Mouse (Mus musculus) lung, postnatal 10 days (tissue): ENCODE measurements around the gene Foxn3.
A peak's percentile ranks its signal among the peaks of the same experiment; 100 is the strongest.

ENCODE experiments used
- DNase-seq: peaks from one replicate; pipeline ENCODE4 v3.0.0; 2021

Gene Foxn3

DNA sequence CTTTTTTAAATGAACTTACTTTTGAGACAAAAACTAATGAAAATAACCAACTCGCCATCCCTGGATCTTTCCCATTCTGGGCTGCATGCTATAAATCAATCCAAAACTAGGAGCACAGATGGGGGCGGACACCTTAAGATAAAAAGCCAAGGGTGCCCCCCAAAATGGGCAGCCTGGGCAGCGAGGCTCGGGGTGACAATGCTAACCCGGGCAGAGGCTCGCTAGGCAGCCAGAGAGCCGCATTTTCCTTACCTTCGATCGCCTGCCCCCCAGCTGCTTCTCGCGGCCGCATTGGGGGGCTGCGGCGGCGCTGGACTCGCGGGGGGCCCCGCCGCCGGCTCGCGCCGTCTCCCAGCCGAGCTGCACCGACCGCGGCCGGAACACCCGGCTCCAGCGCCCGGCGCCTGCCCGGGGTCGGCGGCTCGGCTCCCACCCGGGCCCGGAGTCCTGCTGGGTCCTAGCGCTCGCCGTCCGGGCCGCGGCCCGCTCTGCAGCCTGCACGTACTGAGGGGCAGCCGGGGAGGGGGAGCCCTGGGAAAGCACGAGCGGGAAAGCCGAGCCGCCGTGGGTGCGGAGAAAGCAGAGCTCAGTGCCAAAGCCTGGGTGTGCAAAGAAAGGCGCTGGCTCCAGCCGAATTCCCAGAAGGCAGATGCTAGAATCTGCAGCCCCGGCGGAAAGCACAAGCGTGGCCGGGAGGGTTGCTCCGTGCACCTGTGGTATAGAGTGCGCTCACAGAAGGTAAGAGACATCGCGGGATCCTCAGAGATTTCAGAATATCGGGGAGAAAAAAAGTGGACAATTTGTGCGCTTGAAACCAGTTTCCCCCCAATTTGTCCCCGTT, at the start of gene Foxn3:
TSS of gene Foxn3 (minus strand) at position 364 of the 841 bp plus-strand sequence.
- DNase-seq: peak; percentile 77

DNA sequence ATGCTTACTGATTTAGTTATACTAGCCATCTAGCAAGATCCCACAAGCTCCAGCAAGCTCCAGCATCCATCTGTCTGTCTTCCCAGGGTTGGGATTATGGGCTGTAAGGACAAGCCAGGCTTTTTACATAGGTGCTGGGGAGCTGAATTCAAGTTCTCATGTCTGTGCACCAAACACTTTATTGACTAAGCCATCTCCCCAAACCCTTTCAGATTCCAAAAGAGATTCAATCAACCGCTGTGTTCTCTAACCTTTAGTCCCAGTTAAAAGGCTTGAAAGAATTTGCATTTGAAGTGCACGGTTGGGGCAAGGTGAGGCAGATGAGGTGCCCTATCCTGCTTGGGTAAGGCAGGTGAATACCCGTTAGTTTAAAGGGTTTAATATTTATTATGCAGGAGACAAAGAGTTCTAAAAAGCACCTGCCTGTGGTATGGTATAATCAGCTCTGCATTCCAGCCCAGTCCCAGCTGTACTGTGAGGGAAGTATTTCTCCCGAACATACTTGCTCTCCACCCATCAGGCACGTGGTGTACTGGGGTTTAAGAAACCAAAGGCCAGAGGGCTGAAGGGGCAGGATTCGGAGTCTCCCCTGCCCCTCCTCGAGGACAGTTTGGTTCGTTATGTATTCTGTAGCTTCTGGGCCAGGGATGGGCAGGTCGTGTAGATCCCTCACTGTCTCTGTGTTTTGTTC, 48.9 kb upstream of the Foxn3 start:
- DNase-seq: no peak

DNA sequence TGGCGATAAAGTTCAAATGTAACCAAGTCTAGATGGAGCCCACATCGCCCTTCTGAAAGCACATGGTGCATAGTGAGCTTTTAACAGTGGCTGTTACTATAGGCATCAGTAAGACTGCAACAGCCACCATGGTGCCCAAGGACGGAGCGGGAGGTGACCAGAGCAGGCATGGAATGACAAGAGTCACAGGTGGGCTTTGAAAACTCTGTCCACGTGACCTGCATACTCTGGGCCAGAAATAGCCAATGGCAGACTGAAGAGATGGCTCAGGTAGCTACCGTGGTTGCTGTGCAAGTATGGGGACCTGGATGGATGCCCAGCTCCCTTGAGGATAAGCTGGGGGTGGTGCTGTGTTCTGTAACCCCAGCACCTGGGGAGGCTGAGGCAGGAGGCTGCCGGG, 47.5 kb upstream of the Foxn3 start:
- DNase-seq: no peak

DNA sequence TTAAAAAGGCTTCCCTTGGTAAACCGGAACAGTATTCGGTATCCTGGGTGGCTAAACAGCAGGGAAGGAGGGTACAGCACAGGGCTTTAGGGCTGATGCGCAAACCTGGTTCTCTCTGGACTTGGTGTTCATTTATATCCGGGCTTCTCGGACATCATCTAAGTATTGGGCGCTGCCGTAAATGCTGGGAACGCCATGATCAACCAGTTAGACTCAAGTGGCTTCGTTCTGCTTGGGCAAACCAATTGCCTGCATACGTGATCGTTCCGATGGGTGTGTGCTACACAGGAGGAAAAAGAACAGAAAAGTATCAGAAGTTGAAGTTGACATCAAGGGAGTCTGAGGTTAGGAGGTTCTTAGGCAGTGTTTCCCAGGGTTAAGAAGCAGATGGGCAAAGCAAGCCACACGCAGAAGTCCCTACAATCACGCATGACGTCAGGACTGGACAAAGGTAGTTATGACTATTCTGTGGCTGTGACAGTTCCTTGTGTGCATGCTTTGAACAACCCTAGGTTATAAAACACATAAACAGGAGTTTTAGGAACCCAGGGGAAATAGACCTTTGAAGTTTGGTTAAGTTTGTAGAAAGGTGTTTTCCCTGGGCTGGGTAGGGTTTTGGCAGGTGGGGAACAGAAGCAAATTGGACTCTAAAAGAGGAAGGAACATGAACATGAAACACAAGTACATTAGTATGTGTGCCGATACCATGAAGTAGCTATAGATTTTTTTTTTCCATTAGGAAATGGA, 46.9 kb upstream of the Foxn3 start:
- DNase-seq: no peak

DNA sequence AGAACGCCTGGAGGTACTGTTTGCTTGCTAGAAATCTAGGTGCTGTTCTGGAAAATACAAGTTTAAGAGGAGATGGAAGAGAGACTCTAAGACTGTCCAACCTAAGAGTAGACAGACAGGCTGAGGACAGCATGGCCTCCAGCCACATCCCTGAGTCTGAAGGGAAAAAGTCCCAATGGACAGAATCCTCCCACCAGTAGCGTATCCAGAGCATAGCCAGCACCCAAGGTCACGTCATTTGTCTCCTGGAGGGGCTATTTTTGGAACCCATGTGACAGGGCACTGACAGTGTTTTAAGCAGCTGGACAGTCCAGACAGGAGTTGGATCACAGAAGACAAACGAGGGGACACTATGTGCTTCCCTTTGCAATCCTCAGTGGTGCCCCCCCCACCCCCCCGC, 46.3 kb upstream of the Foxn3 start:
- DNase-seq: peak; percentile 64

DNA sequence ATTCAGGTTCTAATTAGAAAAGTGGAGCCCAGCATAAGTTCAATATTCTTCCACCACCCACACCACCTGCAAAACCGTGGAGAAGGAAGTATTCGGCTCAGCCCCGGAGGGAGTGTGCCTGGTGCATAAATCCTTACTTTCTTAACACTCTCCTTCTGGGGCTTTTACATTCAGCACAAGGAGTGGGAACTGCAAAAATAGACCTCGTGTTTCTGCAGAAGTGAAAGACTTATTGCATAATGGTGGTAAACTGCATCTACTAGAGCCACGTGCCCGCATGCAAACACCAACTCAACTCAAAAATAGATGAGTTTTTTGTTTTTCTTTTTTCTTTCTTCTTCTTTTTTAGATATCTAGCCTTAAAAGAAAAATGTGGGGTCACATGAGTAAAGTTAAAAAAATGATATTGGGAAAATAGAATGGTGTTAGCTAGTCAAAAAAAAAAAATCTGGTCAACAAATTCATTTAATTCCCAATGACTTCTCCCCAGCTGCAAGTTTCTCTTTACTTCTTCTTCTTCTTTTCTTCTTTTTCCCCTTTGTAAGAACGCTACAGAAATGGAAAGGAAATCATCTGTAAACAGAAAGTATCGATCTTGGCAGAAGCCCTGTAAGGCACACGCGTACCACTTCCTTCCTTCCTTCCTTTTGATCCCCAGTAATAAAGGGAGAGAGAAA, 45.0 kb upstream of the Foxn3 start:
- DNase-seq: no peak

DNA sequence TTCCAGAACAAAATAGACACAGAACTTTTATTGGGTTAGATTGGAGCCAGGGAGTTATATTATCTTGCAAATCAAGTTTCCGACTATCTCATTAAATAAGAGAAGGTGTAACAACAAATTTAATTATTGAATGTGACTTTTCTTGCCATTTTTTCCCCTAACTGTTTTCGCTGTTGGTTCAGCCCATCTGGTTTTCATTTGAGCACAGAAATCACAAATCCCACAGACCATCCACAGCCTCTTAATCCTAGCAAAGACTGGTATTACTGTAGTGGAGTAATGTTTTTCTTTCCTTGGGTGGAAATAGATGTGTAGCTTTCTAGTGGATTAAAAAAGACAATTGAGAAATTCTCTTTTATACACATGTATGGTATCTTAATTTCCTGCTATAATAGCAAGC, 40.0 kb upstream of the Foxn3 start:
- no peak for DNase-seq

DNA sequence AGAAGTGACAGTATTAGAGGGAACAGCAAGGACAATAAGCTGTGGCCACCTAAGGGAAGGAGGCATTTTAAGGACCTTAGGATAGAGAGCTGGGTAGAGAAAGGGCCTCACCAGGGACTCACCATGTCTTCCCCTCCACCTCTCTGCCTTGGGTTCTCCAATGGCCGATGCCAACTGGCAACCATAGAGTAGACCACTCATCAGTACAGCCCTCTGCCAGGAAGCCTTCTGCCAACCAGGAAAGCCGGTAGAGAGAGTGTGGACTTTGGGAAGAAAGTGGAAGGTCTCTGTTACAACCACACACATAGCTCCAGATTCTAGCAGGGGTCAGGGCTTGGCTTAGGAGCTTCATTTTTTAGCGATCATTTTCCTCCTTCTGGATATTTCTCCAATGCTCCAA, 38.5 kb upstream of the Foxn3 start:
- no peak for DNase-seq

DNA sequence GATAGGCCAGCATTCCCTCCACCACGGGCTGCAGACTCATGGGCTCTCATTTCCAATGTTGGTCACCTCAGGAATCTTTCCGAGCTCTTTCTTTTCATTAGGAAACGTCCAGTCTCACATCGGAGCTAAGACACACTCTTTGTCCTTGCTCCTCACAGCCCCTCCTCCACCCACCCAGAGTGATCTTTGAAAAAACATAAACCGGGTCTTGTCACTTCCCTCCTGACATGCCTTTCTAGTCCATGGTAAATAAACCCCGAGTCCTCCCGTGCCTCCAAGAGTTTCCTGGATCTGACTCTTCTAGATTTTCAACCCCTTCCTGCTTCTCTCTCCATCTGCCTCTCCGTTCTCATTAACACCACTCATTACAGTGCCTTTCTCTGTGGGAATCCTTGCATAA, 38.0 kb upstream of the Foxn3 start:
- peak; percentile 37 for DNase-seq

DNA sequence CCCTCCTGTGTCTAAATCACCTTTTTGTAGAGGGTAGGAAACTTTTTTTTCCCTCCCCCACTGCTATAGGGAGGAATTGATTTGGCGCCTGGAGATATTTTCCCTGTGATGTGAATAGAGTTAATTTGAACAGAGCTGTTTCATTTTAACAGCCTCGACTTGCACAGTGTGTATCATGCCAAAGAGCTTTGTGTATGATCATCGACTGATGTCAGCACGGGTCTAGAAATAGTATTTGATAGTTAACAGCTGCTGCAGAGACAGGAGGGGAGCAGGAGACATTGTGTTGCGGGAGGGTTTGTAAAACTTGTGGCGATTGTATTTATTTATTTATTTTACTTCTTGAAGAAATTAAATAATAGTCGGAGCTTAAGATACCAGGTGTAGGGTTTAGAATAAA, 36.2 kb upstream of the Foxn3 start:
- no peak for DNase-seq

DNA sequence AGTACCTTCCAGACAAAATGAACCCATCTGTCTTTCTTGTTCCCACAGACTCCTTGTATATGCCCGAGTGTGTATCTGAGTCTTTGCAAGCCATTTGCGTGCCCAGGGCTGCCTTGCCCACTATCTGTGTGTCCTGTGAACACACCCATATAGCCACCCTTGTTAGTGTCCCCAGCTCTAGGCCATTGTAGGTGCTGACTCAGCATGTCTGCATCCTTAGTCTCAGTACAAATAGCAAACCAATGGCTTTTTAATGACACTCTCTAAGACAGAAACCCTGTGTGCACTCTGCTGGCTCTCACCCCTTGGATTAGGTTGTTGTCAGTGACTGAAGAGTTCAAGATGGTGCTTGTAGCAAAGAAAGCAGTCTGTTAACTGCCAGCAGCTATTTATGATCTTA, 33.0 kb upstream of the Foxn3 start:
- DNase-seq: peak; percentile 33

DNA sequence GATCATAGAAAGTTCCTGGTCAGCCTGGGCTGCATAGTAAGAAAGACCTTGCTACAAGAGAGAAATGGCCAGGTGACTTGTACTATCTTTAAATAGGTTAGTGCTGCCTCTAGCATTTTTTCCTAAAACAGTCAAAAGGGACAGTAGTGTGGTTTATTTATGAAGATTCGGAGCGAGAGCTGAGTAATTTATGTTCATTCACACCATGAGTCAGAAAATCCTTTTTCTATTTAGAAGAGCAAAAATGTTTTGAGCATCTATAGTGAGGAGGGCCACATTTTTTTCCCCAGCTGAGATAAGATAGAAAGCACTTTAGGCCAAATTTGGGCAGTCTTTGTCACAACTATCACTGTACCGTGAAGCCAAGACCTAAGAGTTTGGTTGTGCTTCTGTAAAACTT, 24.0 kb upstream of the Foxn3 start:
- no peak for DNase-seq

DNA sequence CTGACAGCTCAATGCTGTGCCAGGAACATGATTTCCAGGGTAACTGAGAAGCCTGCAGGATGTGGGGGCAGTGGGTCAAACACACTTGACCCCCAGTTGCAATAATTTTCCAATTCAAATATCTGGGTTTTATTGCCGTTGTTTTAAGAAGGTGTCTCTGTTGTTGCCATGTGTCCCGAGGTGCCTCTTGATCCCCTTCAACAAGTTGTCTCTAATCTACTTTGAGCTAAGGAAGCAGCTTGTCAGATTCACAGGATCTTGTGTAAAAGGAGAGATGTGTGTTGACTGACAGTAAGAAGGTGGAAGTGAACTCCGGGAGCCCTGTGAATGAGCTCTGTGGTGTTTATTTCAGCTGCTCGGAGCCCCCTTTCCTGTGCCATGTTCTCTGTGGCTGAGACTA, 16.6 kb upstream of the Foxn3 start:
- no peak for DNase-seq

DNA sequence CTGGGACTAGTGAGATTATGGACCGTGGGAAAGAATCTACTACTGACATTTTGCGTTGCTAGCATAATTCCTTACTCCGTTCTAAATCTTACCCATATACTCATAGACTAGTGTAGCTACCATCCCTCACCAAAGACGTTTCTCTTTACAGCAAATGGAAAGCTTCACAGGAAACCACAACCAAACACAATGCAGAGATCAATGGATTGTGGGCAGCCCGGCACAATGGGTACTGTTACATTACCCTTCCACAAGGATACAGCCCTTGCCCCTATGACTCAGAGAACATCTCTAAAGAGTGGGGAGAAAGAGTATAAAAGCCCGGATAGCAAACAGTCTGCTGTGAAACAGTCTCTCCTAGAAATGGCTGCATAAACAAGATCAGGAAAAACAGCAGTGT, 13.3 kb upstream of the Foxn3 start:
- DNase-seq: no peak

DNA sequence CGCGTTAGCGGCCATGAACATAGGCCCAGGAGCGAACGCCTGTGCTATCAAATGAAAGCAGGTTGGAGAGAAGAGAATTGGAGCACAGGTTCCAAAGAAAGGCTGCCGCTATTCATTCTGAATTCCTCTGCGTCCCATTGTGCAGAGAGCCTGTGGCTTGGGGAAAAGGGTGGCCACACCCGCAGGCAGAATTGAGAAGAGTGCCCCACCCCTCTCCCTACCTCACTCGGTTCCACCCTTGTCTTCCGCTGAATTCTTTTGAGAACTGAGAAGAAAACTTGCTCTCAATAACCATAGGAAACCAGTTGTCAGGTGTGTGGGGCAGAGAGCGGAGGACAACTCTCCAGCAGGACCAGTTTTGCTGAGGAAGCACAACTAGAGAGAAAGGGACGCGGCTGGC, 10.9 kb upstream of the Foxn3 start:
- no peak for DNase-seq

DNA sequence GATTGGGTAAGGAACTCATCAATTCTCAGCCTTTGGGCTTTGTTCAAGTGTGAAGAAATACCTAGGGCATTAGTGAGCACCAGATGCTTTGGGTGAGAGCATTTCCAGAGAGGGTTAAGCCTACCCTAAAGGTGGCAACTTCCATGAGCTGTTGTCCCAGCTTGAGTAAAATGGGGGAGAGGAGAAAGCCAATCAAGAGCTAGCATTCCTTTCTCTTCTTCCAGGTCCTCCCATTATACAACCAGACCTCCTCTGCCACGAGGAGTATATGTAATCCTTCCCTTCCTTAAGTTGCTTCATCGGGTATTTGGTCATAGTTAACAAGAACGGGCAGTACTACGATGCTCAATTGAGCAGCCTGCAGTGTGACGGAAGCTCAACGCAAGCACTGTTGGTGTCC, 9.7 kb upstream of the Foxn3 start:
- no peak for DNase-seq

DNA sequence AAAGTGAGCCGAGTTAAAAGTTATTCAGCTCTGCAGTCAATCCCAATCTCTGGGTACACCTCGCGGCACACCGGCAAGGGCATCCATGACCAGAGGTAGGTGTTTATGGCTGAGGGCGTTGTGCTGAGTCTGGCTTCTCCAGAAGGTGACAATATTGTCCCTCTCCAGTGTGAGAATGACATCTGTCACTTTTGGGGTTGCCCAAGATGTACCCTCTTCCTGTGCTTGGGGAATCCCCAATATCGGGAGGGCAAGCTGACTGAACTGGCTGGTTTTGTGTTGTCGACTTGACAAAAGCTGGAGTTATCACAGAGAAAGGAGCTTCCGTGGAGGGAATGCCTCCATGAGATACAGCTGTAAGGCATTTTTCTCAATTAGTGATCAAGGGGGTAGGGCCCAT, 8.6 kb upstream of the Foxn3 start:
- no peak for DNase-seq

DNA sequence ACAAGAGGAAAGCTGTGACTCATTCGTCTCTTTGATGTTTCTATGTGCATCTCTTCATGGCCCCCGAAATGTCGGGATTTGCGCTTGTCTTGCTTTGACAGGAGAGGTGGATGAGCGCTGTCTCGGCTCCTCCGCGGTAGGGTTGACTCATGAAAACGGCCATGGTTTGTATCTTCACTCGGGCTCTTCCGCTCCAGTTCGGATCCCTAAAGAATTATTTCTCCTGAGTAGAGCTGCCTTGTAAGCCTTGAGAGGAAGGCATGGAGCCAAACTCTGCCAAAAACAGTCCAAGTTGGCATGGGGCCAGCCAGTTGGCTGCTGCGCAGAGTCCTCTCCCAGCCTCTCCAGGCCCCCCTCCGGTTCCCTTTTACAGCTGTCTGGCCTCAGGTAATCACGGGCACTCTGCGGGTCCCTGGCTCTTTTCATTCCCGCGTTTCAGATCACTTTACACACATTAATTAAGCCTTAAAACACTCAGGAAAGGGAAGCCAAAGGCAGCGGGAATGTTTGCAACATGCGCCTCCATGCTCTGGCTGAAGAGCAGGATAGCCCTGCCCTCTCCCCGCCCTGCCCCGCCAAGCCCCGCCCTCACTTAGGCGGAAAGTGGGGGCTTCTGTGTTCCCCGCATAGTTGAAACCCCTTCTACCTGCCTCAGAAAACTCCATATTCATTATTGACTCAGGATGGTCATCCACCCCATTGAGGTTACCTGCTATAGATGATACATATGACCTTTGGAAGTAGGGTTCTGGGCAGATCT, 7.0 kb upstream of the Foxn3 start:
- peak; percentile 76 for DNase-seq

DNA sequence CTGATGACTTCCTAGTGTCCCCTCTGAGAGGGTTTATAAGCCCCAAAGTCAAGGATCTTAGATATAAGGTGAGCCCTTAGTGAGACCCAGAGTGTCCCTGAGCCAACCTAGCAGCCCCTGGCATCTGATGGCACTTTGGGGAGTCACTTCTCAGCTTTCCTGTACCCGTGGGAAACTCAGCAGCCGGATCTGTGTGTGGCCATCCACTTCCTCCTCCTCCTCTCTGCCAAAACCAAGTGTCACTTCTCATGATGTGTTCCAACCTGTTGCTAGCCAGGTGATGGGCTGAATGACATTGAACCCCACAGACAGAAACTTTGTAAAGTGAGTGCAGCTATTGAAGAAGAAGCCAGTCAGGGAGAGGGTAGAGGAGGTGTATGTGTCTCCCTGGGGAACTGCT, 2.2 kb upstream of the Foxn3 start:
- no peak for DNase-seq

DNA sequence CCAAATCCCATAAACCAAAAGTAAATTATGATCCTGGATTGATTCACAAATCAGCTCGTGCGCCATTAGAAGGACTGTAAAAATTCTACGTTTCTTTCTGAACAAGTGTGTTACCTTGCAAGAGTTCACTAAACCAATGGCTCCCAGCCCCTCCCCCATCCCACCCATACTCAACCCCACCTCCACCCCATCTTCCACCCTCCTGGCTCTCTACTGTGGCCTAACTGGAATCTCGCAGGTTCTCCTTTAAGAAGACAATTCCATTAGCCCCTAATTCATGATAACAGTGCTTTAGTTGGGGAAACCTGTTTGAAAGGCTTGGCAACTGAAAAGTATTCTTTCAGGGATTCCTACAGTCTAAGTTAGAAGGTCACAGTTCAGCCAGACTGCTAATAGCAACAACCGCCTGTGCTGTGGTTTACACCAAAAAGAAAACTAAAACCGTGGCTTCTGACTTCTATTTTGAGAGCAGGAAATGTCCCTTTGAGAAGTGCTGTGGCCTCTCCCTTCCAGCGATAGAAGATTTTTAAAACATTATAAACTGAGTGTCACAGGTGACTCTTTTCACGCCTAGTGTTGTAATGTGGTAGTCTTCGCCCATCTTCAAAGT, 1.0 kb upstream of the Foxn3 start:
- DNase-seq: no peak

DNA sequence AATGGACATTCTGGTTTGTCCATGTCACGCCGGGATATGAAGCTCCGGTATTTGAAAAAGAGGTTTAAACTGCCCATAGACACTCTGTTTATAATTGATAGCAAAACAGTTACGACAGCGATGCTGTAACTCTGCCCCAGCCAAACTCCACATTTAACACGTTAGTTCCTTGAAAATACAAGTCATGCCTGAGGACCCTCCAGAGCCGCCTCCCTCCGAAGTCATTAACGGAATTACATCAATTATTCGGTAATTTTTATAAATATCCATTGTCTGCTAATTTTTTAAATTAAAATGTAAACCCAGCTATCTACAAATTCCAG, 554 bp downstream of the Foxn3 start:
- DNase-seq: peak; percentile 45
